Mouse (Mus musculus): ENCODE results near the gene Krtap10-4. TPM values are rescaled to one million over a fixed set of nuclear protein-coding genes. Genes with fewer than 3 reads are reported as not detected.
"Not testable (repeated sequence)": the region's sequence is repeated elsewhere in the genome, so short reads cannot be mapped to it uniquely, and the experiment has no call there.

Krtap10-4 gene
- polyA plus RNA-seq, 1 experiment from 2014 or later = 2.6 TPM

GRCm38 (mm10) chr10:77835647-77836046 is 8.8 kb upstream of the Krtap10-4 start, which contains the start of gene Krtap10-10:
Gene Krtap10-10, plus strand, starts transcription at chr10:77835947.
- Histone ChIP-seq H3K27ac (replicated peaks) (no peak within 1 kb of the TSS), H3K9me3 (replicated peaks) (no peaks in the 10 kb centered on the region), H3K36me3 (no peaks in the 10 kb centered on the region), H3K9ac (no peak within 1 kb of the TSS), H3K27me3 (no peaks in the 10 kb centered on the region), H3K4me3 (replicated peaks) (no peak within 1 kb of the TSS), H3K4me1 (no peaks in the 10 kb centered on the region), H3K4me2 (replicated peaks) (no peak within 1 kb of the TSS)
- 54% methylated on average over 9 of the region's 9 CpGs for WGBS
- no peak for ATAC-seq (ENCODE audit: insufficient number of reproducible peaks, low FRiP score, low TSS enrichment, low read depth)

- 24% methylated on average over 4 of the region's 4 CpGs for WGBS
Observed at GRCm38 (mm10) chr10:77819203-77819602, 7.7 kb downstream of the Krtap10-4 start.

GRCm38 (mm10) chr10:77818523-77818922 is 8.4 kb downstream of the Krtap10-4 start:
- Histone ChIP-seq H3K4me1 (no peaks in the 10 kb centered on the region), H3K36me3 (no peaks in the 10 kb centered on the region), H3K27me3 (no peaks in the 10 kb centered on the region)

More at GRCm38 (mm10) chr10:77819203-77819602, 7.7 kb downstream of the Krtap10-4 start:
- Histone ChIP-seq H3K9ac (no peak overlapping the region), H3K4me1 (no peaks in the 10 kb centered on the region), H3K36me3 (no peaks in the 10 kb centered on the region), H3K4me2 (replicated peaks) (no peak overlapping the region), H3K27me3 (no peaks in the 10 kb centered on the region), H3K27ac (replicated peaks) (no peak overlapping the region), H3K9me3 (replicated peaks) (no peaks in the 10 kb centered on the region), H3K4me3 (replicated peaks) (no peak overlapping the region)
- no peak for ATAC-seq (ENCODE audit: insufficient number of reproducible peaks, low FRiP score, low TSS enrichment, low read depth)

GRCm38 (mm10) chr10:77815514-77815913 is 11.4 kb downstream of the Krtap10-4 start:
- no peak overlapping the region for H3K9ac ChIP-seq
- no peak overlapping the region for H3K4me2 ChIP-seq (replicated peaks)
- H3K9me3 ChIP-seq (replicated peaks) = no peaks in the 10 kb centered on the region
- no peaks in the 10 kb centered on the region for H3K27me3 ChIP-seq
- no peak overlapping the region for H3K27ac ChIP-seq (replicated peaks)
- no peaks in the 10 kb centered on the region for H3K4me1 ChIP-seq
- H3K36me3 ChIP-seq = no peaks in the 10 kb centered on the region
- H3K4me3 ChIP-seq (replicated peaks) = no peak overlapping the region
- 36% methylated on average over 5 of the region's 5 CpGs for WGBS
- ATAC-seq (ENCODE audit: insufficient number of reproducible peaks, low FRiP score, low TSS enrichment, low read depth) = no peak

More at GRCm38 (mm10) chr10:77818523-77818922, 8.4 kb downstream of the Krtap10-4 start:
- Histone ChIP-seq H3K27ac (replicated peaks) (no peak overlapping the region), H3K4me2 (replicated peaks) (no peak overlapping the region), H3K4me3 (replicated peaks) (no peak overlapping the region), H3K9me3 (replicated peaks) (no peaks in the 10 kb centered on the region), H3K9ac (no peak overlapping the region)
- WGBS = 95% methylated on average over 4 of the region's 4 CpGs
- ATAC-seq (ENCODE audit: insufficient number of reproducible peaks, low FRiP score, low TSS enrichment, low read depth) = peak; percentile 37; the same call in 1 of the 2 replicates

- Histone ChIP-seq H3K36me3 (no peaks in the 10 kb centered on the region), H3K9me3 (replicated peaks) (no peaks in the 10 kb centered on the region), H3K4me3 (replicated peaks) (no peak within 1 kb of the TSS), H3K4me1 (no peaks in the 10 kb centered on the region), H3K27ac (replicated peaks) (no peak within 1 kb of the TSS), H3K9ac (no peak within 1 kb of the TSS), H3K4me2 (replicated peaks) (no peak within 1 kb of the TSS), H3K27me3 (no peaks in the 10 kb centered on the region)
- ATAC-seq (ENCODE audit: insufficient number of reproducible peaks, low FRiP score, low TSS enrichment, low read depth) = no peak
- 48% methylated on average over 3 of the region's 4 CpGs for WGBS
Observed at GRCm38 (mm10) chr10:77814382-77814781, 12.5 kb downstream of the Krtap10-4 start, which contains the start of gene Gm2696. Gene Gm2696, plus strand, starts transcription at chr10:77814682.

- no peaks in the 10 kb centered on the region for H3K27me3 ChIP-seq
- ATAC-seq (ENCODE audit: insufficient number of reproducible peaks, low FRiP score, low TSS enrichment, low read depth) = no peak
- no peak within 1 kb of the TSS for H3K27ac ChIP-seq (replicated peaks)
- no peak within 1 kb of the TSS for H3K4me3 ChIP-seq (replicated peaks)
- WGBS = 61% methylated on average over 5 of the region's 5 CpGs
- H3K9ac ChIP-seq = no peak within 1 kb of the TSS
- no peaks in the 10 kb centered on the region for H3K9me3 ChIP-seq (replicated peaks)
- H3K36me3 ChIP-seq = no peaks in the 10 kb centered on the region
- H3K4me1 ChIP-seq = no peaks in the 10 kb centered on the region
- no peak within 1 kb of the TSS for H3K4me2 ChIP-seq (replicated peaks)
Observed at GRCm38 (mm10) chr10:77811743-77812142, 15.2 kb downstream of the Krtap10-4 start, which contains the start of gene Gm9507. Gene Gm9507, minus strand, starts transcription at chr10:77811843.

- no peak for ATAC-seq (ENCODE audit: insufficient number of reproducible peaks, low FRiP score, low TSS enrichment, low read depth)
- no peaks in the 10 kb centered on the region for H3K36me3 ChIP-seq
- H3K9ac ChIP-seq = no peak overlapping the region
- no peaks in the 10 kb centered on the region for H3K9me3 ChIP-seq (replicated peaks)
- no peaks in the 10 kb centered on the region for H3K27me3 ChIP-seq
- no peak overlapping the region for H3K4me2 ChIP-seq (replicated peaks)
- no peak overlapping the region for H3K27ac ChIP-seq (replicated peaks)
- no peaks in the 10 kb centered on the region for H3K4me1 ChIP-seq
- WGBS = 74% methylated on average over 3 of the region's 3 CpGs
- no peak overlapping the region for H3K4me3 ChIP-seq (replicated peaks)
Observed at GRCm38 (mm10) chr10:77804095-77804494, 22.8 kb downstream of the Krtap10-4 start.

- 55% methylated on average over 8 of the region's 8 CpGs for WGBS
- H3K4me2 ChIP-seq (replicated peaks) = no peak within 1 kb of the TSS
- H3K4me3 ChIP-seq (replicated peaks) = no peak within 1 kb of the TSS
- peaks cover 7% of the 10 kb centered on the region; the same call in 1 of the 2 replicates for H3K4me1 ChIP-seq
- no peak within 1 kb of the TSS for H3K9ac ChIP-seq
- no peaks in the 10 kb centered on the region for H3K9me3 ChIP-seq (replicated peaks)
- H3K36me3 ChIP-seq = no peaks in the 10 kb centered on the region
- no peaks in the 10 kb centered on the region for H3K27me3 ChIP-seq
- ATAC-seq (ENCODE audit: insufficient number of reproducible peaks, low FRiP score, low TSS enrichment, low read depth) = no peak
- H3K27ac ChIP-seq (replicated peaks) = no peak within 1 kb of the TSS
Observed at GRCm38 (mm10) chr10:77798921-77799508, 27.9 kb downstream of the Krtap10-4 start, which contains the start of gene Gm19668. Gene Gm19668, minus strand, starts transcription at chr10:77799133.

- H3K27me3 ChIP-seq; H3K4me1 ChIP-seq; H3K36me3 ChIP-seq; H3K4me3 ChIP-seq (replicated peaks); ATAC-seq (ENCODE audit: insufficient number of reproducible peaks, low FRiP score, low TSS enrichment, low read depth); H3K4me2 ChIP-seq (replicated peaks); H3K9me3 ChIP-seq (replicated peaks); H3K27ac ChIP-seq (replicated peaks); H3K9ac ChIP-seq: not testable (repeated sequence)
- 34% methylated on average over 3 of the region's 3 CpGs for WGBS
Observed at GRCm38 (mm10) chr10:77798164-77798920, 28.6 kb downstream of the Krtap10-4 start.

- no peak overlapping the region for H3K4me3 ChIP-seq (replicated peaks)
- no peak for ATAC-seq (ENCODE audit: insufficient number of reproducible peaks, low FRiP score, low TSS enrichment, low read depth)
- no peaks in the 10 kb centered on the region for H3K36me3 ChIP-seq
- peaks cover 7% of the 10 kb centered on the region; the same call in 1 of the 2 replicates for H3K4me1 ChIP-seq
- no peaks in the 10 kb centered on the region for H3K9me3 ChIP-seq (replicated peaks)
- no peak overlapping the region for H3K4me2 ChIP-seq (replicated peaks)
- H3K27me3 ChIP-seq = no peaks in the 10 kb centered on the region
- no peak overlapping the region for H3K9ac ChIP-seq
- WGBS = 14% methylated on average over 3 of the region's 3 CpGs
- H3K27ac ChIP-seq (replicated peaks) = no peak overlapping the region
Observed at GRCm38 (mm10) chr10:77797677-77798076, 29.2 kb downstream of the Krtap10-4 start.

- Histone ChIP-seq H3K4me1 (peaks cover 7% of the 10 kb centered on the region; the same call in 1 of the 2 replicates), H3K9me3 (replicated peaks) (no peaks in the 10 kb centered on the region), H3K9ac (no peak within 1 kb of the TSS), H3K4me2 (replicated peaks) (no peak within 1 kb of the TSS), H3K27me3 (no peaks in the 10 kb centered on the region), H3K4me3 (replicated peaks) (no peak within 1 kb of the TSS), H3K36me3 (no peaks in the 10 kb centered on the region), H3K27ac (replicated peaks) (no peak within 1 kb of the TSS)
- 45% methylated on average over 2 of the region's 2 CpGs for WGBS
- ATAC-seq (ENCODE audit: insufficient number of reproducible peaks, low FRiP score, low TSS enrichment, low read depth) = no peak
Observed at GRCm38 (mm10) chr10:77794976-77795375, 31.9 kb downstream of the Krtap10-4 start, which contains the start of gene Gm9639. Gene Gm9639, minus strand, starts transcription at chr10:77795076.

Measured in embryonic facial prominence, embryonic 15.5 days (tissue).